Mouse (Mus musculus) cerebellum, adult 2 months (tissue): ENCODE measurements around the gene Gm36079.
"Not testable (repeated sequence)": the region's sequence is repeated elsewhere in the genome, so short reads cannot be mapped to it uniquely, and the experiment has no call there.

Experiments used
- CTCF ChIP-seq: fragments of 200-500 bp; IDR thresholded peaks from 2 replicates; pipeline ENCODE4 v1.5.1; 2011; ENCODE audit warnings: low read depth, mild to moderate bottlenecking, control low read depth, low read length, moderate library complexity, borderline replicate concordance; ENCODE audit not compliant: insufficient read depth
- POLR2A ChIP-seq: fragments of 200-500 bp; IDR thresholded peaks from 2 replicates; pipeline ENCODE4 v1.6.1; 2011; ENCODE audit warnings: low read length, control low read depth, borderline replicate concordance; ENCODE audit not compliant: insufficient read depth

DNA sequence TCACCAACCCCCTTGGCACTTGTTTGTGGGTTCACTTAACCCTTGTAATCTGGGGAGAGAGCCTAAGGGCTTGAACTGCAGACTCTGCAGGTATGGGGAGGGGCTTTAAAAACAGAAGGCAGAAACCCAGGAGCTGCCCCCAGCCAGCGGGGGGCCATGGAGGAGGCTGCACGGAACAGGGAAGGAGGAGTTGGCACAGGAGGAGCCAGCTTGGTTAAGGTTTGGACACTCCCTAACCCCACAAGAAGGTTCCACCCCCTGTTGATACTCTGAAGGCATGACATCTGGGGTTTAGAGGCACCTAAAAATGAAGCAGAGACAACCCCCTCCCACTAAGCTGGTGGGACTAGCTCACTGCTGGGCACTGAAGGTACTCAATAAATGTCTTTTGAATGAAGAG lies 12.8 kb downstream of the Gm36079 start:
- not testable (repeated sequence) for TF ChIP-seq POLR2A, CTCF
